Mouse (Mus musculus): Measurements from ENCODE around the gene 2310022A10Rik.

The 2310022A10Rik gene

DNA sequence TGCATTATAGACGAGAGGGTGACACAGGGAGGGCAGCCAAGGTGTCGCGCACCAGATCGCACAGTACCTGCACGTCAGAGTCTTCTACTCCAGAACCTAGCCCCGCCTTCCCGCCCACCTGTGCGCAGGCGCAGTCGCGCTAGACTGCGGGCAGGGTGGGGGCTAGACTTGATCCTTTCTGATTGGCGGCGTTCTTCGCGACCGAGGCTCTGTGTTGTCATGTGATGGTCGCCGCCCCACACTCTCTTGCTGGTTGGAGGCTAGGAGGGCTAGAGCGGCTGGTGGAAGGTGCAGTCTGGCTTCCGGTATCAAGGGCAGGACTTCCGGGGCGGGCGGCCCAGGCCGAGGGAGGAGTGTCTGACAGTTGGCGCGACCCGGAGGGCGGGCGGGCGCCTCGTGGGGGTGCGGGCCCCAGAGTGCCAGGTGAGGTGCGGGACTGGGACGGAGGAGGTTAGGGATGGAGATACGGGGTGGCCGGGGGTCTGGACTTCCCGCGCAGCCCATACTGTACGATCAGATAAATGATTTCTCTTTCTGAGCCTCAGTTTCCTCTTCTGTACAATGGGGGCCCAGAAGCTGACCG, at the start of gene 2310022A10Rik, which contains the start of gene Pld3:
Gene 2310022A10Rik, plus strand, starts transcription at position 303 of the 583 bp plus-strand sequence.
Gene Pld3, minus strand, starts transcription at position 288 of the 583 bp plus-strand sequence.
- DNase-seq (ENCODE audit: extremely low spot score, low spot score) = peak; percentile 95

DNA sequence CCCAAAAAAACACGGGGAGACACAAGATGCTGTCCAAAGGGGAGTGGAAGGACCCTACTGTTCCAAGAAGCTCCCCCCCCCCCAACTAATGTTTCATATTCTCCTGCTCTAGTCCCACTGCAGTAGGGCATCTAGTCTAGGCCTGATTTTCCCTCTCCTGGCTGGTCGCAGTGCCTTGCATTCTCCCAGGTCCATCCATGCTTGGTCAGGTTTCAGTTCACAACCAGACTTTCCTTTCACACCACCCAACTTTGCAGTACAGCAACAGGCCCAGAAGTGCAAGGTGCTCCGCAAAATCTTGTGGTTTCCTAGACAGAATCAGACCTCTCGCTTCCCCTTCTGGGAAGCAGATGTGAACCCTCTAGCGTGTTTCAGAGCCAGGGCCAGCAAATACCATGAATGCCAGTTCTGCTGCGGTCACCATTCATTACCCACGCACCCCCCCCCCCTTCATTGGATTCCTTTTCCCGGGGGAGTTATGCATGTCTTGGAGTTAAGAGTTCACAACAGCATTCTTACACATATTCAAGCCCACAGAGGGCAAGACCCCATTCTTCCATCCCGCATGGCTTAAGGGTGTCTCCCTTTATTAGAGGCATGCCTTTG, 46.2 kb upstream of the 2310022A10Rik start:
- DNase-seq (ENCODE audit: extremely low spot score, low spot score) = peak; percentile 49

DNA sequence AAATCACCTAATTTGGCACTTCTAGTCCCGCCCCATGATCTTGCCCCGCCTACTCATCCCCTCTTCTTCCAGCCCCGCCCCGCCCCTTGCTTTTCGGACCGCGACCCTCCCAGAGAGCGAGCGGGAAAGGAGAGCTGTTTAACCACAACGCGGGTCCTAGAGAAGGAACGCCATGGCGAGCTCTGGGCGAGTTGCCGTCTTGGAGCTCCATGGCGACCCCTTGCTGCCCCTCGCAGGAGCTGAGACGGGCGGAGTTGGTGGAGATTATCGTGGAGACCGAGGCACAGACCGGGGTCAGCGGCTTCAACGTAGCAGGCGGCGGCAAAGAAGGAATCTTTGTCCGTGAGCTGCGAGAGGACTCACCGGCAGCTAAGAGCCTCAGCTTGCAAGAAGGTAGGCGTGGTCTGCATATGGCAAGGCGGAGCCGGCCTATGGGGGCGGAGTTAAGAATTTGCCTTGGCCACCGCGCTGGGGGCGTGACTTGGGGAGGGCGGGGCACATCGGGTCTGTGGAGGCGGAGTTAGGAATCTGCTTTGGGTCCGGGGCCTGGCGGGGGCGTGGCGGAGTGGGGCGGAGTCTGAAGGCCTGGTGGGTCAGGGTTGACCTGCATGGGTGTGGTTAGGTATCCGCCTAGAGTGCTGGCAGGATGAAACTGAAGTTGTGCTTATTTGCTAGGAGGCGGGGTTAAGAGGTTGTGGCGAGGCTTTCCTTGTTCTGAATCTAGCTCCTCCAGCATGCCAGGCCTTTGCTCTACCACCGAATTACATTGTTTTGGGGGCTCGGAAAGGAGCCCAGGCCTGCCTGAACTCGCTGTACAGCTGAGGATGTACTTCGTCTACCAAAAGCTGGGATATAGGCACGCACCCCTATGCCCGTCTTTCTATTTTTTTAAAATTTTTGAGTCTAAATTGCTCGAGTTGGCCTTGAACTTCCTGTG, 45.1 kb upstream of the 2310022A10Rik start:
- peak; percentile 99 for DNase-seq (ENCODE audit: extremely low spot score, low spot score)

DNA sequence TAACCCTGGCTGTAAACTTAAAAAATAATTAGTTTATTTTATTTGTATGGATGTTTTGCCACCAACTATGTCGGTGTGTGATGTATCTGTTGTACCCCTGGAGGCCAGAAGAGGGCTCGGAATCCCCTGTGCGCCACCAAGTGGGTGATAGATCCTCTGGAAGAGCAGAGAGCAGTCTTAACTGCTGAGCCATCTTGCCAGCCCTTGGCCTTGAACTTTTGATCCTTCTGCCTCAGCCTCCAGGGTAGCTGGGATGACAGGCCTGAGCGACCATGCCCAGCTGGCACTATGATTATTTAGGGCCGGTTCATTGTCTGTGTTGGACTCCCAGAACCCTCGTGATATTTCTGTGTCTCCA, 44.4 kb upstream of the 2310022A10Rik start:
- DNase-seq (ENCODE audit: extremely low spot score, low spot score) = peak; percentile 32

DNA sequence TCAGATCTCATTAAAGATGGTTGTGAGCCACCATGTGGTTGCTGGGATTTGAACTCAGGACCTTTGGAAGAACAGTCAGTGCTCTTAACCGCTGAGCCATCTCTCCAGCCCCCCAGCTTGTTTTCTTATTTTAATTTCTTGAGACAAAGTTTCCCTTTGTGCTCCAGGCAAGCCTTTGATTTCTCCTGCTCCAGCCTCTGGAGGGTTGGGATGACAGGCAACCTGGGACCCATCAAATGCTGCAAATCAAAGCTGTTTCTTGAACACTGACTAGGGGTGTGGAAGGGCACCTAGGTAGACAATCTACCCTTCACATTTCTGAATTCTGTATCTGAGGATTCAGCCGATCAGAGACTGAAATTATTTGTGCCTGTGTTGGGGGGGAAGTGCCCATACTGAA, 42.2 kb upstream of the 2310022A10Rik start:
- no peak for DNase-seq (ENCODE audit: extremely low spot score, low spot score)

DNA sequence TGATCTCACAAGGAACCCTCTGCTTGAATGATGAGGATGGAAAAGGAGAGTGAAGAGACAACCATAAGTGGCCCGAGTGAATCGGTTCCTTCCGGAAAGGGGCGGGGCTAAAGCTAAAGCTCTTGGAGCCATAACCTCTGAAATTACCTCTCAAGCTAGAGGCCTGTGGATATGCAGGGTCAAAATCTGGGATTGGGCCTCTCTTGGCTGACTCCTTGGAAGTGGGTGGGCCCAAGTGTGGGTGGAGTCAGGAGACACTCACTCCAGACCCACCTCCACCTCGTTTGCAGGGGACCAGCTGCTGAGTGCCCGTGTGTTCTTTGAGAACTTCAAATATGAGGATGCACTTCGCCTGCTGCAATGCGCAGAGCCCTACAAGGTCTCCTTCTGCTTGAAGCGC, 38.1 kb upstream of the 2310022A10Rik start:
- DNase-seq (ENCODE audit: extremely low spot score, low spot score) = no peak

DNA sequence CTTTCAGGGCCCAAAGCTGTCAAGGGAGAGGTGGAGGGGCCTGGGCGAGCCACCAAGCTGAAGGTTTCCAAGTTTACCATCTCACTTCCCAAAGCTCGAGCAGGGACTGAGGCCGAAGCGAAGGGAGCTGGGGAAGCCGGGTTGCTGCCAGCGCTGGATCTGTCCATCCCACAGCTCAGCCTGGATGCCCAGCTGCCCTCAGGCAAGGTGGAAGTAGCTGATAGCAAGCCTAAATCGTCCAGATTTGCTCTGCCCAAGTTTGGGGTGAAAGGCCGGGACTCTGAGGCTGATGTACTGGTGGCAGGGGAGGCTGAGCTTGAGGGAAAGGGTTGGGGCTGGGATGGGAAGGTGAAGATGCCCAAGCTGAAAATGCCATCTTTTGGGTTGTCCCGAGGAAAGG, 34.7 kb upstream of the 2310022A10Rik start:
- DNase-seq (ENCODE audit: extremely low spot score, low spot score) = no peak

DNA sequence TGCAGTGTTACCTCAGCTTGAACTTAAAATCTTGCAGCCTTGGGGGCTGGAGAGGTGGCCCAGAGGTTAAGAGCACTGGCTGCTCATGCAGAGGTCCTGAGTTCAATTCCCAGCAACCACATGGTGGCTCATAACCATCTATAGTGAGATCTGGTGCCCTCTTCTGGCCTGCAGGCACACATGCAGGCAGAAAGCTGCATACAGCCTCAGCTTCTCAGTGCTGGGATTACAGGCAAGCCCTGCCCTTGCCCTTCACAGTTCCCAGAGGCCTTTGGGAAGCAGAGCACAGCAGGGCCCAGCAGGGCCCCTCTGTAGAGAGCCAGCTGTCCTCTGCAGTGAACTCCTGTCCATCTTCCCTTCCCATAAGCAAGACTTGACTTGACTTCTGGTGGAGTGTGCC, 32.9 kb upstream of the 2310022A10Rik start:
- no peak for DNase-seq (ENCODE audit: extremely low spot score, low spot score)

DNA sequence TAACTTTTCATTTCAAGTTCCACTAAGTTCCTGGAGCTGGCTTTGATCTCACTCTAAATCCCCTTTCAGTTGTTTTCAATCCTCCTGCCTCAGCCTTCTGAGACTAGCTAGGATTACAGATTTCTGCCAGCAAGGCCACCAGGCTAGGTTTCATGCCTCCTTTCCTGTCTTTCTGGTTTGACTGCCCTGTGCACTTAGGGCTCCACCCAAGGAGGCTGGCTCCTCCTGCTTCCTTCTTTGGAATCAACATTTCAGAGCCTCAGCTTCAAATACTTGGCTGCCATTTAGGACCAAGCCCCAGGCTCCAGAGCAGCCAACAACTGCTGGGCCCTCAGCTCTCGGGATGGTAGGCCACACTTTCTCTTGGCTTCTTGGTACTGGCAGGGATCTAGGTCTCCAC, 32.4 kb upstream of the 2310022A10Rik start:
- no peak for DNase-seq (ENCODE audit: extremely low spot score, low spot score)

DNA sequence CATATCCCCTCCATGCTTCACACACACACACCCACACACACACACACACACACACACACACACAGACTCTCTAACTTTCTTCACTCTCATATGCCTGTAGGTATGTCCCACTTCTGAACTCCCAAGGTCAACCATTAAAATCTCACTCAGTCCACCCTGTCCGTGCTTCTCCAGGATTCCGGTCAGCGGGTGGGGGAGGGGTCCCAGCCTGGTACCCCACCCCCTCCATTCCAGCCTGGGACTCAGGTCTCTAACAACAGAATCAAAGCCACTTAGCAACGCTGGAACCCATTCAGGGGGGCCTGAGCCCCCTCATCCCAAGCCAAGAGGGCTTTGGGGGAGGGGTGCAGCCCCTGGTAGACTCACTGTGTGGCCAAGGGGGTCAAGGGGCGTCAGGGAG, 30.1 kb upstream of the 2310022A10Rik start, which contains the start of gene Hipk4:
Gene Hipk4, plus strand, starts transcription at position 301 of the 400 bp plus-strand sequence.
- no peak for DNase-seq (ENCODE audit: extremely low spot score, low spot score)

DNA sequence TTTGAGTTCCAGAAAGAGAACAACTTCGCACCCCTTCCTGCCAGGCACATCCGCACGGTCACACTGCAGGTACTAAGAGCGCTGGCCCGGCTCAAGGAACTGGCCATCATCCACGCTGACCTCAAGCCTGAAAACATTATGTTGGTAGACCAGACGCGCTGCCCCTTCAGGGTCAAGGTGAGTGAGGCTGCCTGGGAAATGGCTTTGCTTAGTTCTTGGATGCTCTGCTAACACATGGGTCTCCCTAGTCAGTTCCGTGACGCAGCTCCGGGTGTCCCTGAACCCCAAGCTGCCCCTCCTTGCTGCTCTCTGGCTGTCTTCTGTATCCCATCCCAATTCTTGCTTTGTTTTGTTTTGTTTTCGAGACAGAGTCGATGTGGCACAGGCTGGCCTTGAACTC, 29.2 kb upstream of the 2310022A10Rik start:
- DNase-seq (ENCODE audit: extremely low spot score, low spot score) = no peak

DNA sequence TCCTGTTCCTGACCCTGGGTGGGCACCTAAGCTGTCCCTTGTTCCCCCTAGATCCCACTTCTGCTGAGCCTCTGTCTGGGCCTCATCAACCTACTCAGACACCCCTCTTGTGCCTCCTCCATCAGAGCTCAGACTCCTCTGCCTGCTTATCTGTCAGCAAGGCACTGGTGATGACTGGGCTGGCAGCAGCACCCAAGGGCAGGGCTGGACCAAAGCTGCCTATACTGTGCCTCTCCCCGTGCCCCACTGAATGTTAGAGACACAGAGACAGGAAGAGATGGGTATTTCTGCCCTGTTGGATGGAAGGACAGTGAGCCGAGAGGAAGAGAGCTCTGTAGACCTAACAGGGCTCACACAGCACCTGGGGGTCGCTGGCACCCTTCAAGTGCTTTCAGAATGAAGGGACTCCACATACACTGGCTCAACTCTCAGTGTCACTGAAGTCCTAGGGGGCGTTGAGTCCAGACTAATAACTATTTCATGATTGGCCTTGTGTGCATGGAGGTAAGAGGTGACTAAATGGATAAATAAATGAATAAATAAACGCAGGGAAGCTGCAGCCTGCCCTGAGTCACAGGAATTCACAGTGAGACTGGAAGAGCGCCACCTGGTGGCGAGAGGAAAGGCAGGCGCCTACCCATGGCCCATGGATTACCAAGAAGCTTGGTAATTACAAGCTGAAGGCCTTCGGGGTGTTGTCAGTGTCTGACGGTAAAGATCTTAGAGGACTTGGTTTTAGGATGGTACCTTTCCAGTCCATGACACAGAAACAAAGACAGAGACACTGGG, 26.8 kb upstream of the 2310022A10Rik start:
- DNase-seq (ENCODE audit: extremely low spot score, low spot score) = peak; percentile 79

DNA sequence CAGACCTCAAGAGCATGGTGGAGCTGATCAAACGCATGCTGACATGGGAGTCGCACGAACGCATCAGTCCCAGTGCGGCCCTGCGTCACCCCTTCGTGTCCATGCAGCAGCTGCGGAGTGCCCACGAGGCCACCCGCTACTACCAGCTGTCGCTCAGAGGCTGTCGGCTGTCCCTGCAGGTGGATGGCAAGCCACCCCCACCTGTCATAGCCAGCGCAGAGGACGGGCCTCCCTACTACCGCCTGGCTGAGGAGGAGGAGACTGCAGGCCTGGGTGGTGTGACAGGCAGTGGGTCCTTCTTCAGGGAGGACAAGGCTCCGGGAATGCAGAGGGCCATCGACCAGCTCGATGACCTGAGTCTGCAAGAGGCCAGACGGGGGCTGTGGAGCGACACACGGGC, 24.0 kb upstream of the 2310022A10Rik start:
- DNase-seq (ENCODE audit: extremely low spot score, low spot score) = no peak

DNA sequence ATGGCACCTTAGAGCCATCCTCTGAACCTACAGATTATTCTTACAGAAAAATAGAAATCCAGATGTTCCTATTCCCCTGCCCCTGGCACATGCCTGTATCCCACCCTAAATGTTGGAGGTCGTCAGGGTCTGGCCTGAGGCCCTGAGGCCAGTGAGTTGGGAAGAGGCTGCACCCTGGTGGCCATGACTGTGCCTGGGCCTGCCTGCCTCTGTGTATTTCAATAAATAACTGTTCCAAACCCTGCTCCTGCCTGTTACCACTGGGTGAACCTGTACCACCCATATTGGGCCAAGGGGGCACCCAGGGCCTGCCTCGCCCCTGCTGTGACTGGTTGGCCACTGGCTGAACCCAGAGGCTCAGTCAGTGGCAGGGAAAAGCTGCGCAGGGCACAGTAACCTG, 22.1 kb upstream of the 2310022A10Rik start:
- DNase-seq (ENCODE audit: extremely low spot score, low spot score) = no peak

DNA sequence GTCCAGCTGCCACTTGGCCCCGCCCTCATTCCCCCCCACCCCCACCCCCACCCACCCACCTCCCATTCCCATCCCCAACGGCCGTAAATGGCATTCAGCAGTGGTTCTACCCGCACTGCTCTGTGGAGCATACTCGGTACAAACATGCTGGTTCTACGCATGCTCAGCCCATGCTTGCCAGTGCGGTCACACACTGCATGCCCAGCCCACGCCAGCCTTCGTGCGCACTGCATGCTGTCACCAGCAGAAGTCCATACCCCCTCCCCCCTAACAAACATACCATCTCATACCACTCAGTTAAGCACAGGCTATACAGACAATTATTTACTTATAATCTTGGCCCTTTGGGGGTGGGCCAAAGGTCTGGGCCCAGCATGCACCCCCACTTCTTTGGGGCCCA, 21.3 kb upstream of the 2310022A10Rik start:
- DNase-seq (ENCODE audit: extremely low spot score, low spot score) = no peak

DNA sequence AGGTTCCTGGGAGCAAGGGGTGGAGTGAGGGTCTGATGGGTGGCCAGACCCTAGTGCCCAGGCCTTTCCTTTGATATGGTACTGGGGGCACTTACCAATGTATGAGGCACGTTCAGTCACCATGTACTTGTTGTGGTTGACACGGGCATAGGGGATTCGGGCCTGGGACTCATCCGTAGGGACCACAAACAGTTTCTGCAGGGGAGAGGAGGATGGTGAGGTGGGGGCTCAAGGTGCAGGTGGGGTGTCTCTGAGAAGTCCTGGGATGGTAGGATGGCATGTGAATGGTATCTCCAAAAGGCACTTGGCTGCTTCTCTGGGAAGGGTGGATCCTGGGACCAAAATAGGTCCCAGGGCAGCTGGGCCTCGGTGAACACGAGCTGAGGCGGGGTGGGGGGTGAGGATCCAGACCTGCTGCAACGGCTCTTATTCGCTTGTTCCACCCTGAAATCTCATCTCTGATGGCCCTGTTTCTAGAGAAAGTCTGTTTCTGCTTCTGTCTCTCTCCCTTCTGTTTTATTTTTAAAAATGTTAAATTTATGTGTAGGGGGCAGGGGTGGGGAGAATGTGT, 20.5 kb upstream of the 2310022A10Rik start:
- DNase-seq (ENCODE audit: extremely low spot score, low spot score) = no peak

DNA sequence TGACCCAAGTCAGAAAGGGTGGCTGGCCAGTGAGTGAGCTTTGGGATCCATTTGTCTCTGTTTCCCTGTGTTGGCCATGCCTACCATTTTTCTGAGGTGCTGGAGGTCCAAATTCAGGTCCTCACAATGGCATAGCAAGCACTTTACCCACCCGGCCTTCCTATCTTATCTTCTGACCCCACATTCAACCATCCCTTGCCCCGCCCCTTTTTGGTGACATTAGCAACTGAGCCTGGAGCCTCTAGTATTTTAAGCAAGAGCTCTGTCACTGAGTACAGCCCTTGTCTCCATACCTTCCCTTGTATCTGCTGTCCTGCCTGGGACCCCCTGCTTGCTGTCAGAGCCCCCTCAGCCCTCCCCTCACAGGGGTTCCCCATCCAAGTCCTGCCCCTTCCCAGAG, 17.6 kb upstream of the 2310022A10Rik start:
- no peak for DNase-seq (ENCODE audit: extremely low spot score, low spot score)

DNA sequence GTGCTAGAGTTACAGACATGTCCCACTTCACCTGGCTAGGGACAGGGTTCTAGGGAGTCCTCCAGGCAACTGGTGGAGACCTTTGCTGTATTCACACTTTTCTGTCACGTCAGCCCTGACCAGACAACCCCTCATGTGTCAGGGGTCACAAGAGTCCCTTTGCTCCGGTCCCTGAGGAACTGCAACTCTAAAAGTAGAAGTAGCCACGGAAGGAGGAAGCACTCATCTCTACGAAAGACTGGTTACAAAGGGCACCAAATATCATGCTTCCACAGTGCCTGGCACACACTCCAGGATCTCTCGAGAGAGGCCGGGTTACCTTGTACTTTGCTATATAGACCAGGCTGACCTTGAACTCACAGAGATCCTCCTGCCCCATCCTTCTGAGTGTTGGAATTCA, 16.4 kb upstream of the 2310022A10Rik start:
- DNase-seq (ENCODE audit: extremely low spot score, low spot score) = no peak

DNA sequence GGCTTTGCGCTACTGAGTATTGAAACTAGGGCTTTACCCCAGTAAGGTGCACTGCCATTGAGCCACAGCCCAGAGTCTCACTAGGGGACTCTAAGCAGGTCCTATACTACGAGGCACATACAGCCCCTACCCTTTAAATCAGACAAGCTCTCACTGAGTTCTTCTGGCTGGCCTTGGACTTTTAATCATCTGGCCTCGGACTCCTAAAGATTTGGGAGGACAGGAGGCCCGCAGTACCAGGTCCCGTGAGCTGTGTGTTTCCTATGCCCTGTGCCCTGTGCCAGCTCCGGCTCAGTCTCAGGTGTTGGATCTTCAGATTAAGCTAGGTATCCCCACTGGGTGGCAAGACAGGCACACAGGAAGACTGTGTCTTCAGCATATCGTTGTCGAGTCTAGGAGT, 15.0 kb upstream of the 2310022A10Rik start:
- DNase-seq (ENCODE audit: extremely low spot score, low spot score) = no peak

DNA sequence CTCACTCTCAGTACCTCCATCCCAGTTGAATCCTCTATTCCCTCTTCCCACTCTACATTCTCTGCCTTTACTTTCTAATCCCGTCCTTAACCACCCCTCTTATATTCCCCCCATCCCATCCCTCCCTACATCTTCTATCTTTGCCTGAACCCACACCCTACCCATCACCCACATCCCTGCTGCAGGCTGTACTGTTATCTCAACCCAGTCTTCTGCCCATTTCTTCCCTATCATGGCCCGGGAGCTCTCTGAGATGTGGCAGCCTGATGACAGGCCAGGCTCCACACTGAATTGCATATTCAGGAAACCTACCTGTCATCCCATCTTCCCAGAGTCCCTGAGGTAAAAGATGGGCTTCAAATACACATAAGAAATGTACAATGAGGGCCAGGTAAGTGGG, 14.2 kb upstream of the 2310022A10Rik start:
- DNase-seq (ENCODE audit: extremely low spot score, low spot score) = no peak

DNA sequence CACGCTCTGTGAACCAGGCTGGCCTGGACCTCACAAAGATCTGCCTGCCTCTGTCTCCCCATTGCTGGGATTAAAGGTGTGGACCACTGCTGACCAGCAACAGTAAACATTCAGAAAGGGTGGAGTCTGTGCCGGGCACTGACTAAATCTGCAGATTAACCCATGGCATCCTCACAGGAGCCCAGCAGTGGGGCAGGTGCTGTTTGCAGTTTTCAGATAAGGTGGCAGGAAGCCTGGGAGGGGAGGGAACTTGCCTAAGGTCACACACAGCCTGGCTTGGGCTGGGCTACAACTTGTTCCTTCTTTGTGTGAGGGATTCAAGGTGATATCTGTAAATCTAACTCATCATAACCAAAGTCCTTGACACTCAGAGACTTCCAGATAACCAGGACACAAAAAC, 12.5 kb upstream of the 2310022A10Rik start:
- no peak for DNase-seq (ENCODE audit: extremely low spot score, low spot score)
